Mouse (Mus musculus): ENCODE results near the gene Il11ra1. TPM values are rescaled to one million over a fixed set of nuclear protein-coding genes. Genes with fewer than 3 reads are reported as not detected.
"Not testable (repeated sequence)": the region's sequence is repeated elsewhere in the genome, so short reads cannot be mapped to it uniquely, and the experiment has no call there.

Gene Il11ra1
- total RNA-seq, 2 experiments from 2014 or later: 79.1 to 85.0 TPM

DNA sequence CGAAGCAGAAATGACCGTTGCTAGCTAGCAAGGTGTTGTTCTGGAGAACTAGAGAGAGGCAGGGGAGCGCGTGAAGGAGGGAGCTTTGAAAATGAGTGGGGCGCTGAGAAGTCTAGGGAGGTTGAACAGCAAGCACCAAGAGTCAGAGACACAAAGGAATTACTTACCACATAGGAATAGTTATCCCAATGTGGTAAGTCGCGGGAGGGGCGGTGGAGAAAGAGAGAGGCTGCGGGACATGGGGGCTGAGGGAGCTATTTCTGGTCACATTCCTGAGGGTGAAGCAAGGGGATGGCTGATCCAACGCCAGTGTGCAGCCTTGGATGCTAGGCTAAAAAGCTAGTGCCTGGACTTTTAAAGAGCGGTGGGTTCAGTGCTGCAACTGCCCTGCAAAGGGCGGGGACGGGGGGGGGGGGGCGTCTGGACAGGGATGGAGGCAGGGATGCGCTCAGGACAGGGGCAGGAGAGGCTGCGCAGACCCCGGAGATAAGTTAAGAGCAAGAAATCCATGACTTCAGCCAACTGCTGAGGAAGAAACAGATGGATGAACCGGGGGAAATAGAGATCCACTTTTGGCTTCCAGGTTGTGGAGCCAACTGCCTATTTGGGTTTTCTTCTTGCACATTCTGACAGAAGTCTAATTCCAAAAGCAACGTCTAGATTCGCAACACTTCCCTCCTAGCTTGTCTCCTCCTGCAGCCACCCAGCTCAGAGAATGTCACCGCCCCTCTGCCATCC, 82.1 kb downstream of the Il11ra1 start:
- DNase-seq: not testable (repeated sequence)

DNA sequence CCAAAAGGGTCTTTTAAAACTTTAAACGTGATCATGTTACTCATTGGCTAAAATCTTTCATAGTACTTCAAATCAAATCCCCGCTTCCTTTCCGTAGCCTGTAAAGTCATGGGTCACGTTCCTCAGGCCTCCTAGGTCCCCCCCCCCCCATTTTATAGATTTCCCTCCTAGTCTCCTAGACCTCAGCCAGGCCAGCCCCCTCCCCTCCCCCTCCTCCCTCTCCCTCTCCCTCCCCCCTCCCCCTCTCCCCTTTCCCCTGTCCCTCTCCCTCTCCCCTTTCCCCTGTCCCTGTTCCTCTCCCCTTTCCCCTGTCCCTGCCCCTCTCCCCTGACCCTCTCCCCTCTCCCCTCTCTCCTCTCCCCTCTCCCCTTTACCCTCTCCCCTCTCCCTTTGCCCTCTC, 82.9 kb downstream of the Il11ra1 start:
- not testable (repeated sequence) for DNase-seq

DNA sequence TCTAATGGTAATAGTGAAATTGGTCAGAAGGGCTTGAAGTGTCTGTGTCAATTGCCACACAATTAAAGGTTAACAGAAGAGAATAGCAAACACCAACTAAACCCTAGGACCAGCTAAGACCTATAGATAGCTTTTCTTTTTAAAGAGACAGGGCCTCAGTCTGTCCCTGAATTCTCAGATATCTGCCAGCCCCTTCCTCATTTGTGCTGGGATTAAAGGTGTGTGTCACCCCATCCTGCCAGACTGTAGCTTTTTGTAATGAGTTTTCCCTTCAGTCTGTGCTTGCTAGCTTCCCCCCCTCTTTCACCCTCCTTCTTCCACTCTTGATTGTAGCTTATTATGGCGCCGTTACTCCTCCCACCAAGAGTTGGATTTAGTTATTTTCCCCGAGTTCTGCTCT, 83.4 kb downstream of the Il11ra1 start:
- DNase-seq: not testable (repeated sequence)

Other genes with a start within 250 kb of the Il11ra1 start
- 1 to 10 TPM; 1.4 to 2.1 TPM for gene Kif24, start 235.1 kb upstream of the Il11ra1 start, total RNA-seq (2021)
- 10 to 100 TPM; 22.9 to 37.8 TPM for gene Nudt2, start 234.8 kb upstream of the Il11ra1 start, total RNA-seq (2021)
- gene AI464131, start 196.9 kb upstream of the Il11ra1 start, total RNA-seq (2021): 10 to 100 TPM in 1 of 2 experiments, 1 to 10 TPM in 1; 8.4 to 14.8 TPM
- gene 1110017D15Rik, start 182.7 kb upstream of the Il11ra1 start, total RNA-seq (2021): 1 to 10 TPM in 1 of 2 experiments, not detected in 1; 1.3 TPM
- 10 to 100 TPM; 14.7 to 20.5 TPM for gene Fam219a, start 130.5 kb upstream of the Il11ra1 start, total RNA-seq (2021)
- not detected for gene Dnaic1, start 130.2 kb upstream of the Il11ra1 start, total RNA-seq (2021)
- 1 to 10 TPM; 2.8 to 3.5 TPM for gene Enho, start 59.7 kb upstream of the Il11ra1 start, total RNA-seq (2021)
- gene Cntfr, start 2.9 kb upstream of the Il11ra1 start, total RNA-seq (2021): 10 to 100 TPM; 39.3 to 40.3 TPM
- gene Rpp25l, start 13.5 kb downstream of the Il11ra1 start, total RNA-seq (2021): 10 to 100 TPM; 39.2 to 42.6 TPM
- 100 to 1,000 TPM; 103 to 123 TPM for gene Dctn3, start 23.2 kb downstream of the Il11ra1 start, total RNA-seq (2021)
- gene Arid3c, start 31.2 kb downstream of the Il11ra1 start, total RNA-seq (2021): not detected
- gene Galt, start 55.2 kb downstream of the Il11ra1 start, total RNA-seq (2021): 10 to 100 TPM; 32.1 to 45.6 TPM
- 10 to 100 TPM; 77.4 to 80.1 TPM for gene Sigmar1, start 56.2 kb downstream of the Il11ra1 start, total RNA-seq (2021)
- gene Ccl27a, start 74.3 kb downstream of the Il11ra1 start, total RNA-seq (2021): 10 to 100 TPM; 33.9 to 46.8 TPM
- gene Gm21541, start 203.6 kb downstream of the Il11ra1 start, total RNA-seq (2021): not detected
- gene Gm20878, start 241.6 kb downstream of the Il11ra1 start, total RNA-seq (2021): 1 to 10 TPM; 2.9 to 3.3 TPM